Mouse (Mus musculus) lung, adult 2 months (tissue): ENCODE measurements around the gene Barx2.

Experiments used
- CTCF ChIP-seq: fragments of 200-500 bp; IDR thresholded peaks from 2 replicates; pipeline ENCODE4 v1.5.1; 2011; ENCODE audit warnings: mild to moderate bottlenecking, low read length, control low read depth; ENCODE audit not compliant: insufficient read depth
- POLR2A ChIP-seq: fragments of 200-500 bp; IDR thresholded peaks from 2 replicates; pipeline ENCODE4 v1.6.1; 2011; ENCODE audit warnings: low read depth, mild to moderate bottlenecking, control low read depth, low read length, borderline replicate concordance; ENCODE audit errors: extremely low read depth

GRCm38 (mm10) chr9:31841108-31841815 lies 72.0 kb downstream of the Barx2 start:
- TF ChIP-seq POLR2A (no peak), CTCF (no peak)
